ENCODE assay signal across 8 mouse cellular contexts in genomic region chr1:59883349-59884134, GRCm38 (mm10). TPM values are rescaled to one million over a fixed set of nuclear protein-coding genes. Genes with fewer than 3 reads are reported as not detected.
DNase-seq lines count a peak whose midpoint lies in the region; ATAC-seq lines count a peak whose summit lies in the region.

No protein-coding gene starts in this region.

- H3K36me3 ChIP-seq in hindbrain, embryonic 10.5 days: peaks cover 16% of the 10 kb centered on the region
- peaks cover 9% of the 10 kb centered on the region for H3K36me3 ChIP-seq in hindbrain, embryonic 12.5 days

- H3K4me1 ChIP-seq in hindbrain, embryonic 10.5 days (replicated peaks): peaks cover 12% of the 10 kb centered on the region; the same call in 1 of the 2 replicates
- H3K4me1 ChIP-seq in hindbrain, embryonic 12.5 days: peaks cover 9% of the 10 kb centered on the region

- H3K9me3 ChIP-seq in hindbrain, embryonic 10.5 days: no peaks in the 10 kb centered on the region
- H3K9me3 ChIP-seq in hindbrain, embryonic 12.5 days (replicated peaks): no peaks in the 10 kb centered on the region

- ATAC-seq in hindbrain, embryonic 12.5 days (ENCODE audit: low FRiP score): no peak
- ATAC-seq in frontal cortex, adult (ENCODE audit: low TSS enrichment): peak; percentile 44; the same call in 1 of the 2 replicates

- H3K4me2 ChIP-seq in hindbrain, embryonic 12.5 days (replicated peaks): no peak overlapping the region

- no peak overlapping the region for H3K4me3 ChIP-seq in hindbrain, embryonic 10.5 days
- no peak overlapping the region for H3K4me3 ChIP-seq in hindbrain, embryonic 12.5 days

- H3K27me3 ChIP-seq in hindbrain, embryonic 10.5 days (ENCODE audit: insufficient read depth, poor library complexity, severe bottlenecking): no peaks in the 10 kb centered on the region
- no peaks in the 10 kb centered on the region for H3K27me3 ChIP-seq in hindbrain, embryonic 12.5 days

- intact Hi-C loops in left cerebral cortex, postnatal 36 days (cut with DNase I): loop anchor here (2.0 to 5.0 kb wide), 2 partner anchors 84 to 117 kb away; no protein-coding TSS in a partner anchor

- no peak overlapping the region for H3K9ac ChIP-seq in hindbrain, embryonic 12.5 days

- no peak overlapping the region for H3K27ac ChIP-seq in hindbrain, embryonic 10.5 days
- H3K27ac ChIP-seq in hindbrain, embryonic 12.5 days: no peak overlapping the region

- WGBS in hindbrain, embryonic 10.5 days: 34% methylated on average over 3 of the region's 3 CpGs
- 34% methylated on average over 3 of the region's 3 CpGs for WGBS in hindbrain, embryonic 12.5 days

- DNase-seq in hindbrain, embryonic 10.5 days (ENCODE audit: low spot score): peak; percentile 59
- peak; percentile 75 for DNase-seq in cerebellum, adult 9-10 months
- peak; percentile 87 for DNase-seq in induced T-regulatory cell, adult 2 months (ENCODE audit: low read depth)
- peak; percentile 56 to 64 for DNase-seq in left cerebral cortex, postnatal 36 days (ENCODE audit: low spot score in 2 of 2)
- peak; percentile 22 to 55 for DNase-seq in monocyte, adult 2 months (ENCODE audit: low read depth in 1 of 2, low spot score in 2 of 2)
- peak; percentile 66 to 89 for DNase-seq in spleen, postnatal 10 days (ENCODE audit: low spot score in 2 of 2)

RNA-seq across cellular contexts. Expression of gene Fam117b, which starts 29.3 kb away (rescaled TPM):
- polyA plus RNA-seq in hindbrain, embryonic 10.5 days (2016; fragmentation: Nextera tagmentation; extraction: Ambion mirVana): 11.0 and 12.6 TPM in 2 replicates
- polyA plus RNA-seq in hindbrain, embryonic 12.5 days (2016; fragmentation: Nextera tagmentation; extraction: Ambion mirVana): 34.5 and 38.0 TPM in 2 replicates
- 10 to 100 TPM; 53.4 to 53.5 TPM for total RNA-seq in left cerebral cortex, postnatal 36 days (2021)
